Mouse (Mus musculus): ENCODE measurements around the gene Cntd1.
"Not testable (repeated sequence)": the region's sequence is repeated elsewhere in the genome, so short reads cannot be mapped to it uniquely, and the experiment has no call there.

Gene Cntd1

GRCm38 (mm10) chr11:101283805-101284204 is 5.0 kb downstream of the Cntd1 start:
- in situ Hi-C loops (cut with MboI, MseI), result no loop called here

- in situ Hi-C loops (cut with MboI, MseI), result no loop called here
These were observed 8.5 kb downstream of the Cntd1 start for GRCm38 (mm10) chr11:101287306-101287705.

GRCm38 (mm10) chr11:101291231-101291630 is 12.4 kb downstream of the Cntd1 start:
- in situ Hi-C loops (cut with MboI, MseI), result loop anchor here (5.0 kb wide), 1 partner anchor 79 kb away; no protein-coding TSS in a partner anchor

GRCm38 (mm10) chr11:101295191-101295590 is 16.4 kb downstream of the Cntd1 start:
- in situ Hi-C loops (cut with MboI, MseI), result no loop called here

GRCm38 (mm10) chr11:101300881-101301280 is 22.1 kb downstream of the Cntd1 start:
- in situ Hi-C loops (cut with MboI, MseI), result no loop called here

GRCm38 (mm10) chr11:101301299-101302003 is 22.6 kb downstream of the Cntd1 start:
- in situ Hi-C loops (cut with MboI, MseI), result no loop called here

GRCm38 (mm10) chr11:101302004-101302798 is 23.4 kb downstream of the Cntd1 start, which contains the start of gene Becn1:
Gene Becn1 (minus strand): TSS chr11:101302286.
- in situ Hi-C loops (cut with MboI, MseI), result no loop called here

GRCm38 (mm10) chr11:101307744-101308143 is 28.9 kb downstream of the Cntd1 start:
- in situ Hi-C loops (cut with MboI, MseI), result no loop called here

GRCm38 (mm10) chr11:101311083-101311482 is 32.3 kb downstream of the Cntd1 start:
- in situ Hi-C loops (cut with MboI, MseI), result no loop called here

- in situ Hi-C loops (cut with MboI, MseI), result no loop called here
These were observed 33.3 kb downstream of the Cntd1 start for GRCm38 (mm10) chr11:101312150-101312549.

- in situ Hi-C loops (cut with MboI, MseI), result no loop called here
These were observed 35.8 kb downstream of the Cntd1 start for GRCm38 (mm10) chr11:101314567-101314966.

GRCm38 (mm10) chr11:101315082-101315650 is 36.4 kb downstream of the Cntd1 start:
- in situ Hi-C loops (cut with MboI, MseI), result no loop called here

GRCm38 (mm10) chr11:101315665-101316500 is 37.1 kb downstream of the Cntd1 start, which contains the start of gene Psme3:
Gene Psme3 (plus strand): TSS chr11:101316213.
- in situ Hi-C loops (cut with MboI, MseI), result no loop called here

- in situ Hi-C loops (cut with MboI, MseI), result no loop called here
These were observed 37.7 kb downstream of the Cntd1 start for GRCm38 (mm10) chr11:101316501-101316917.

- in situ Hi-C loops (cut with MboI, MseI), result no loop called here
These were observed 44.8 kb downstream of the Cntd1 start for GRCm38 (mm10) chr11:101323609-101324008.

- in situ Hi-C loops (cut with MboI, MseI), result no loop called here
These were observed 46.0 kb downstream of the Cntd1 start, which contains the start of gene Aoc2 for GRCm38 (mm10) chr11:101324763-101325162. Gene Aoc2 (plus strand): TSS chr11:101325063.

GRCm38 (mm10) chr11:101325201-101325600 is 46.4 kb downstream of the Cntd1 start:
- in situ Hi-C loops (cut with MboI, MseI), result not testable (repeated sequence)

GRCm38 (mm10) chr11:101326147-101326546 is 47.3 kb downstream of the Cntd1 start:
- in situ Hi-C loops (cut with MboI, MseI), result no loop called here

GRCm38 (mm10) chr11:101327311-101327710 is 48.5 kb downstream of the Cntd1 start:
- in situ Hi-C loops (cut with MboI, MseI), result no loop called here

- in situ Hi-C loops (cut with MboI, MseI), result no loop called here
These were observed 50.3 kb downstream of the Cntd1 start for GRCm38 (mm10) chr11:101328941-101329635.
